Mouse (Mus musculus) C2C12 (cell line): ENCODE measurements around the gene Hivep2.

Experiments used
- CEBPB ChIP-seq: IDR thresholded peaks from one replicate; pipeline ENCODE4 v1.6.1; 2011; ENCODE audit warnings: low read depth, mild to moderate bottlenecking, control low read depth, moderate library complexity
- CTCF ChIP-seq: IDR thresholded peaks from one replicate; pipeline ENCODE4 v1.5.1; 2011; ENCODE audit not compliant: control insufficient read depth, insufficient read depth, insufficient read length
- FOSL1 ChIP-seq: IDR thresholded peaks from one replicate; pipeline ENCODE4 v1.8.0; 2011; ENCODE audit warnings: mild to moderate bottlenecking, low read length; ENCODE audit not compliant: poor library complexity, insufficient read depth, severe bottlenecking
- MAX ChIP-seq: IDR thresholded peaks from one replicate; pipeline ENCODE4 v1.6.1; 2011; ENCODE audit warnings: mild to moderate bottlenecking, control low read depth
- MYOD1 ChIP-seq: IDR thresholded peaks from one replicate; pipeline ENCODE4 v1.6.1; 2011; ENCODE audit warnings: low read depth; ENCODE audit not compliant: control insufficient read depth, insufficient read length
- MYOG ChIP-seq: IDR thresholded peaks from one replicate; pipeline ENCODE4 v1.6.1; 2011; ENCODE audit not compliant: control insufficient read depth, insufficient read length; ENCODE audit errors: extremely low read depth
- USF1 ChIP-seq: IDR thresholded peaks from one replicate; pipeline ENCODE4 v1.6.1; 2011; ENCODE audit warnings: low read depth, mild to moderate bottlenecking, control low read depth, moderate library complexity

DNA sequence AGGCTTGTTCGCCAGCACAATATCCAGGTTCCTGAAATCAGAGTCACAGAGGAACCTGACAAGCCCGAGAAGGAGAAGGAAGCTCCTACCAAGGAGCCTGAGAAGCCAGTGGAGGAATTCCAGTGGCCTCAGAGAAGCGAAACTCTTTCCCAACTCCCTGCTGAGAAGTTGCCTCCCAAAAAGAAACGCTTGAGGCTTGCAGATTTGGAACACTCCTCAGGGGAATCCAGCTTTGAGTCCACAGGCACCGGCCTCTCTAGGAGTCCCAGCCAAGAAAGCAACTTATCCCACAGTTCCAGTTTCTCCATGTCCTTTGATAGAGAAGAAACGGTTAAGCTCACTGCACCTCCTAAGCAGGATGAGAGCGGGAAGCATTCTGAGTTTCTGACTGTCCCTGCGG is 164.4 kb downstream of the Hivep2 start:
- TF ChIP-seq CEBPB (no peak), CTCF (no peak), MAX (no peak), USF1 (no peak), MYOG (no peak), FOSL1 (no peak), MYOD1 (no peak)
